Mouse (Mus musculus): ENCODE measurements around the gene Olfr884.

DNA sequence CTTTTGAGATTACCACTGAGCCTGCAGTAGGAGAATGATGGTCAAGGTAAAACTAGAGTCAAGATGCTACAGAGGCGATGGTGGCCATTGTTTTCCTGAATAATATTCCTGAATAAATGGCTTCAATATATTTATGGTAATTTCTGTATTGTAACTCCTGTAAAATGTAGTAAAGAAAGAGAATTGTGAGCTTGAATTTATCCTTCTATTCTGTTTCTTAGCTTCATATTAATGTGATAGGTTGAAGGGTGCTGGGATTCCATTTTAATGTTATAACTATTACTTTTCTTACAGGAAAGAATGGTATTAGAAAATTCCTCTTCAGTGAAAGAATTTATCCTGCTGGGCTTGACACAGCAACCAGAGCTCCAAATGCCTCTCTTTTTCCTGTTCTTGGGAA lies 20.8 kb upstream of the Olfr884 start, which contains the start of gene Olfr883:
- no peak for TF ChIP-seq CTCF (IDR thresholded peaks at IDR 0.05; ENCODE audit: control insufficient read depth, insufficient read depth, insufficient replicate concordance, low read depth, low read length)
- TF ChIP-seq POLR2A (IDR thresholded peaks at IDR 0.05; ENCODE audit: control insufficient read depth, low read depth, low read length): no peak
